Comparison of ENCODE assay signal across 1 mouse cellular context in genomic region chr7:90034498-90034897, GRCm38 (mm10).
TF ChIP-seq lines count a peak whose summit lies in the region.

No protein-coding gene starts in this region.

TF ChIP-seq in CH12.LX, 34 proteins besides CTCF, POLR2A, EP300 and RAD21 (continued from another document):
- TF ChIP-seq GABPA (IDR thresholded peaks at IDR 0.05; ENCODE audit: insufficient replicate concordance, low read depth, low read length) (no peak), UBTF (IDR thresholded peaks at IDR 0.05; ENCODE audit: low read depth, low read length) (no peak)
